Mouse (Mus musculus) MEL (cell line): ENCODE data around the gene Ncor1. TPM values are rescaled to one million over a fixed set of nuclear protein-coding genes. Genes with fewer than 3 reads are reported as not detected.
A peak's percentile ranks its signal among the peaks of the same experiment; 100 is the strongest.

ENCODE experiments used
- DNase-seq: peaks from one replicate; pipeline ENCODE4 v3.0.0; 2011; ENCODE audit warnings: low read depth, low spot score
- H3K27ac ChIP-seq: 2 replicates; pipeline ENCODE4 v1.5.1; 2012; ENCODE audit warnings: low read depth, mild to moderate bottlenecking, control low read depth, low read length, moderate library complexity; ENCODE audit not compliant: control insufficient read depth
- H3K27me3 ChIP-seq, 2 experiments: fragments of 150-350 bp in 1 of 2; sonication (generic) in 1 of 2; 2 replicates each; pipeline ENCODE4 v1.6.1; 2012; ENCODE audit warnings: low read length in 2 of 2, mild to moderate bottlenecking in 2 of 2, improper control_type of control experiment in 1 of 2, moderate library complexity in 1 of 2; ENCODE audit not compliant: insufficient read depth in 2 of 2, control insufficient read depth in 1 of 2
- H3K36me3 ChIP-seq, 2 experiments: 2 replicates each; pipeline ENCODE4 v1.6.1; 2012 to 2014; ENCODE audit warnings: low read length in 2 of 2, improper control_type of control experiment in 1 of 2, inconsistent platforms in 1 of 2, mild to moderate bottlenecking in 1 of 2; ENCODE audit not compliant: insufficient read depth in 2 of 2, control insufficient read depth in 1 of 2
- H3K4me1 ChIP-seq, 2 experiments: fragments of 150-350 bp in 1 of 2; sonication (generic) in 1 of 2; 2 replicates each; pipeline ENCODE4 v1.6.1; 2012; ENCODE audit warnings: low read length in 2 of 2, improper control_type of control experiment in 1 of 2, mild to moderate bottlenecking in 1 of 2; ENCODE audit not compliant: insufficient read depth in 2 of 2, control insufficient read depth in 1 of 2
- H3K4me3 ChIP-seq, 2 experiments: fragments of 150-350 bp in 1 of 2; sonication (generic) in 1 of 2; 2 replicates each; pipeline ENCODE4 v1.5.1; 2012; ENCODE audit warnings: low read depth in 2 of 2, low read length in 2 of 2, mild to moderate bottlenecking in 2 of 2, moderate library complexity in 2 of 2, control low read depth in 1 of 2, improper control_type of control experiment in 1 of 2; ENCODE audit not compliant: control insufficient read depth in 1 of 2, insufficient read depth in 1 of 2
- H3K79me2 ChIP-seq: 2 replicates; pipeline ENCODE4 v1.6.1; 2012; ENCODE audit warnings: mild to moderate bottlenecking, low read length, moderate library complexity; ENCODE audit not compliant: control insufficient read depth, poor library complexity, insufficient read depth
- H3K9ac ChIP-seq: 2 replicates; pipeline ENCODE4 v1.6.1; 2012; ENCODE audit warnings: low read depth, mild to moderate bottlenecking, control low read depth, low read length, moderate library complexity; ENCODE audit not compliant: control insufficient read depth, poor library complexity, severe bottlenecking
- H3K9me3 ChIP-seq: fragments of 150-350 bp; sonication (generic); replicated peaks from 2 replicates; pipeline ENCODE4 v1.6.1; 2012; ENCODE audit warnings: mild to moderate bottlenecking, low read length, improper control_type of control experiment, moderate library complexity; ENCODE audit not compliant: insufficient read depth
- CHD1 ChIP-seq: IDR thresholded peaks from 2 replicates; pipeline ENCODE4 v1.6.1; 2012; ENCODE audit warnings: low read depth, mild to moderate bottlenecking, inconsistent platforms, low read length, improper control_type of control experiment
- CTCF ChIP-seq, 3 experiments: IDR thresholded peaks in 2 of 3; conservative IDR thresholded peaks in 1 of 3; 2 replicates each; pipeline ENCODE4 v1.5.1; 2011 to 2012; ENCODE audit warnings: low read length in 3 of 3, low read depth in 2 of 3, mild to moderate bottlenecking in 2 of 3, improper control_type of control experiment in 1 of 3, inconsistent platforms in 1 of 3, mixed read lengths in 1 of 3, moderate library complexity in 1 of 3; ENCODE audit not compliant: control insufficient read depth in 1 of 3, insufficient read depth in 1 of 3, poor library complexity in 1 of 3, severe bottlenecking in 1 of 3
- E2F4 ChIP-seq: IDR thresholded peaks from 2 replicates; pipeline ENCODE4 v1.6.1; 2011; ENCODE audit warnings: low read depth, low read length, improper control_type of control experiment, borderline replicate concordance
- ELF1 ChIP-seq: IDR thresholded peaks from 2 replicates; pipeline ENCODE4 v1.6.1; 2014; ENCODE audit warnings: low read depth, mild to moderate bottlenecking, inconsistent platforms, low read length, improper control_type of control experiment, moderate library complexity
- ETS1 ChIP-seq: IDR thresholded peaks from 2 replicates; pipeline ENCODE4 v1.6.1; 2012; ENCODE audit warnings: low read depth, mild to moderate bottlenecking, inconsistent platforms, low read length, improper control_type of control experiment, moderate library complexity
- GABPA ChIP-seq: IDR thresholded peaks from 2 replicates; pipeline ENCODE4 v1.6.1; 2012; ENCODE audit warnings: low read depth, mild to moderate bottlenecking, inconsistent platforms, low read length, improper control_type of control experiment, moderate library complexity
- GATA1 ChIP-seq: IDR thresholded peaks from 2 replicates; pipeline ENCODE4 v1.6.1; 2011; ENCODE audit warnings: low read depth, low read length, improper control_type of control experiment
- JUND ChIP-seq: IDR thresholded peaks from 2 replicates; pipeline ENCODE4 v1.6.1; 2011; ENCODE audit warnings: low read depth, mild to moderate bottlenecking, improper control_type of control experiment, low read length
- MAFK ChIP-seq: IDR thresholded peaks from 2 replicates; pipeline ENCODE4 v1.6.1; 2011; ENCODE audit warnings: low read depth, mild to moderate bottlenecking, low read length, improper control_type of control experiment, borderline replicate concordance
- MXI1 ChIP-seq: IDR thresholded peaks from 2 replicates; pipeline ENCODE4 v1.6.1; 2011; ENCODE audit warnings: mild to moderate bottlenecking, low read depth, low read length, improper control_type of control experiment
- MYC ChIP-seq: IDR thresholded peaks from 2 replicates; pipeline ENCODE4 v1.6.1; 2011; ENCODE audit warnings: low read depth, mild to moderate bottlenecking, low read length, improper control_type of control experiment, moderate library complexity
- NELFE ChIP-seq: IDR thresholded peaks from 2 replicates; pipeline ENCODE4 v1.6.1; 2011; ENCODE audit warnings: low read depth, low read length, improper control_type of control experiment
- NRF1 ChIP-seq: IDR thresholded peaks from 2 replicates; pipeline ENCODE4 v1.6.1; 2014; ENCODE audit warnings: low read depth, mild to moderate bottlenecking, inconsistent platforms, low read length, improper control_type of control experiment, moderate library complexity; ENCODE audit not compliant: poor library complexity, insufficient read depth, severe bottlenecking
- RAD21 ChIP-seq: IDR thresholded peaks from 2 replicates; pipeline ENCODE4 v1.6.1; 2011; ENCODE audit warnings: mild to moderate bottlenecking, low read depth, low read length, improper control_type of control experiment
- RCOR1 ChIP-seq: IDR thresholded peaks from 2 replicates; pipeline ENCODE4 v1.6.1; 2012; ENCODE audit warnings: low read depth, mild to moderate bottlenecking, inconsistent platforms, low read length, improper control_type of control experiment
- TBP ChIP-seq: IDR thresholded peaks from 2 replicates; pipeline ENCODE4 v1.8.0; 2011; ENCODE audit warnings: low read depth, low read length, improper control_type of control experiment
- TCF12 ChIP-seq: IDR thresholded peaks from 2 replicates; pipeline ENCODE4 v1.6.1; 2014; ENCODE audit warnings: low read depth, mild to moderate bottlenecking, inconsistent platforms, low read length, improper control_type of control experiment, moderate library complexity
- UBTF ChIP-seq: IDR thresholded peaks from 2 replicates; pipeline ENCODE4 v1.6.1; 2012; ENCODE audit warnings: low read depth, mild to moderate bottlenecking, inconsistent platforms, low read length, improper control_type of control experiment, moderate library complexity, borderline replicate concordance; ENCODE audit not compliant: insufficient read depth
- USF2 ChIP-seq, 2 experiments: IDR thresholded peaks; 2 replicates each; pipeline ENCODE4 v1.6.1; 2011 to 2012; ENCODE audit warnings: improper control_type of control experiment in 2 of 2, low read length in 2 of 2, borderline replicate concordance in 1 of 2, inconsistent platforms in 1 of 2, low read depth in 1 of 2, mild to moderate bottlenecking in 1 of 2; ENCODE audit not compliant: insufficient read depth in 1 of 2
- ZKSCAN1 ChIP-seq: IDR thresholded peaks from 2 replicates; pipeline ENCODE4 v1.6.1; 2012; ENCODE audit warnings: low read depth, mild to moderate bottlenecking, inconsistent platforms, low read length, improper control_type of control experiment, moderate library complexity
- ZMIZ1 ChIP-seq: IDR thresholded peaks from 2 replicates; pipeline ENCODE4 v1.6.1; 2012; ENCODE audit warnings: low read depth, mild to moderate bottlenecking, inconsistent platforms, low read length, improper control_type of control experiment, moderate library complexity
- polyA plus RNA-seq, 2 experiments: library from polyadenylated mRNA; stranded (reverse) in 1 of 2; unstranded in 1 of 2; fragments of >175 nt in 1 of 2; fragments of >200 nt in 1 of 2; gene quantifications; 2 replicates each; pipeline versions ENCODE4 v1.2.1 to v1.2.4; 2012; ENCODE audit warnings: low replicate concordance in 2 of 2, low read depth in 1 of 2; ENCODE audit not compliant: insufficient read length in 2 of 2, insufficient read depth in 1 of 2, missing spikeins in 1 of 2
- total RNA-seq: library from RNA; depleted of rRNA; stranded (reverse); fragments of 300-350 nt; gene quantifications from 2 replicates; pipeline ENCODE4 v1.2.3, GENCODE M21; 2012

The Ncor1 gene
- total and polyA plus RNA-seq, 3 experiments: 71.8 to 250 (median 188) TPM

DNA sequence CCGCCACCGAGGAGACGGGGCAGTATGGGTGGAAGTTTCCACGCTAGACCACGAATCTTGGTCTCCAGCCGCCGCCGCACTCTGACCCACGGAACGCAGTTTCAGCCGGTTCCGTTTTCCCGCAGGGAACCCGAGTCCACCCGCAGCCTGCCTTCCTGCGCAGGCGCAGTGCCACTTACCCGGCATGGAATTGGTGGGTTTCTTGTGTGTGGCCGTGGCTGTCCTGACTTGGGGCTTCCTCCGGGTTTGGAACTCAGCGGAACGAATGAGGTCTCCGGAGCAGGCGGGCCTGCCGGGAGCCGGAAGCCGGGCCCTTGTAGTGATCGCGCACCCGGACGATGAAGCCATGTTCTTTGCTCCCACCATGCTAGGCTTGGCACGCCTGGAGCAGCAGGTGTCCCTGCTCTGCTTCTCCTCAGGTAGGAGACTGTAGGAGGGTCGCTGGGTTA lies at the start of gene Ncor1, which contains the start of gene Pigl (continued):
- TF ChIP-seq CHD1 (peak; percentile 96; the same call in 1 of the 2 replicates), TCF12 (peak; percentile 69), NELFE (peak; percentile 88)

DNA sequence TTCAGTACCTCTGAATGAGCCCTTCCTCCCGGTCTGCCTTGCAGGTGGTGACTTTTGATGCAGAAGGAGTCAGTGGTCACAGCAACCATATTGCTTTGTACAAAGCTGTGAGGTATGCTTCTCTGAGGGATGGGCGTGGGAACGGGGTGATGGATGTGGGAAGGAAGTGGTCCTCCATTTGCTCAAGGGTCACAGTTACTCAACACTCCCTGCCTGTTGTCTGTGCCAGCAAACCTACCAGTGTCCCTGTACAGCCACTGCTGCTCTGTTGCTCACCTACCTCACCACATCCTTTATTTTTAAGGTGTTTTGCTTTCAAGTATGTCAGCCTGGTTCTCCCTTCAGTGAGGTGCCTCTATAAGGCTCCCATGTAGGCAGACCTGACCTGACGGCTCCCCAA lies 49.3 kb upstream of the Ncor1 start:
- H3K9me3 ChIP-seq: no peaks in the 10 kb centered on the region
- H3K36me3 ChIP-seq: no peaks in the 10 kb centered on the region

DNA sequence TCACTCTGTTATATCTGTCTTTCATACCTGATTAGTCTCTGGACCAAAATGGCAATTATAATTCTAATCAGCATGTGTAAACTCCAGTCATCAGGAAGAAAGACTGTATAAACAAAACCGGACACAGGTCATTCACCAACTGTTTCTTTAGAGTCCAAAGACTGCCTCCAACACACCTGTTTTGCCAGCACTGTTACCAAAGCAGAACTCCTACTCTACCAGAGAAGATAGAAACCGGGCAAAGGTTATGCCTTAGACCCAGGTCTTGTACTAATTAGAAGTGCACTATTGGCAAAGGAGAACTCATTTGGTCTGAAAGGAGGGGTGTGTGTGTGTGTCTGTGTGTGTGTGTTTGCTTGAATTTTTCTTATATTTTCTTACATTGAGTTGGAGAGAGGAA lies 42.2 kb upstream of the Ncor1 start:
- Histone ChIP-seq H3K9me3 (no peaks in the 10 kb centered on the region), H3K4me3 (no peak overlapping the region), H3K27me3 (no peaks in the 10 kb centered on the region), H3K9ac (no peak overlapping the region), H3K79me2 (no peaks in the 10 kb centered on the region), H3K4me1 (no peaks in the 10 kb centered on the region), H3K27ac (no peak overlapping the region), H3K36me3 (no peaks in the 10 kb centered on the region)
- DNase-seq: no peak
- TF ChIP-seq MYC: no peak
- TF ChIP-seq ZMIZ1: no peak
- no peak for TF ChIP-seq CTCF (IDR thresholded peaks at IDR 0.05 in 2 of 3, conservative IDR thresholded peaks at IDR 0.05 in 1 of 3; ENCODE audit: control insufficient read depth in 1 of 3, insufficient read depth in 1 of 3, low read depth in 2 of 3, low read length in 3 of 3, poor library complexity in 1 of 3, severe bottlenecking in 1 of 3)
- no peak for TF ChIP-seq USF2 (IDR thresholded peaks at IDR 0.05; ENCODE audit: borderline replicate concordance in 1 of 2, insufficient read depth in 1 of 2, low read depth in 1 of 2, low read length in 2 of 2)
- TF ChIP-seq NRF1: no peak
- TF ChIP-seq JUND: no peak

More for the DNA sequence above, 49.3 kb upstream of the Ncor1 start:
- no peaks in the 10 kb centered on the region for H3K27me3 ChIP-seq
- H3K4me3 ChIP-seq: no peak overlapping the region
- no peak overlapping the region for H3K27ac ChIP-seq
- H3K4me1 ChIP-seq: no peaks in the 10 kb centered on the region
- H3K9ac ChIP-seq: no peak overlapping the region
- no peak for DNase-seq
- no peaks in the 10 kb centered on the region for H3K79me2 ChIP-seq
- TF ChIP-seq RCOR1 (no peak), NRF1 (no peak), RAD21 (no peak), GABPA (no peak), NELFE (no peak), MAFK (no peak), UBTF (no peak), ZKSCAN1 (no peak), E2F4 (no peak), MXI1 (no peak), USF2 (IDR thresholded peaks at IDR 0.05; ENCODE audit: borderline replicate concordance in 1 of 2, insufficient read depth in 1 of 2, low read depth in 1 of 2, low read length in 2 of 2) (no peak), ELF1 (no peak), TBP (no peak), ETS1 (no peak), GATA1 (no peak)
